8 mouse cellular contexts compared by ENCODE assay signal in genomic region chr14:52257484-52258213, GRCm38 (mm10). TPM values are rescaled to one million over a fixed set of nuclear protein-coding genes. Genes with fewer than 3 reads are reported as not detected.
DNase-seq lines count a peak whose midpoint lies in the region; ATAC-seq and TF ChIP-seq lines count a peak whose summit lies in the region.

Gene Chd8, minus strand, starts transcription at chr14:52257780.

- H3K36me3 ChIP-seq in MEL (ENCODE audit: control insufficient read depth in 1 of 2, insufficient read depth in 2 of 2, low read length in 2 of 2), result peaks cover 0 to 21% of the 10 kb centered on the region in 2 experiments; a peak in 2 of 4 replicates
- peaks cover 6% of the 10 kb centered on the region for H3K36me3 ChIP-seq in forebrain, postnatal 0 days (ENCODE audit: insufficient read depth)
- no peaks in the 10 kb centered on the region; the same call in 1 of the 2 replicates for H3K36me3 ChIP-seq in lung, embryonic 16.5 days (ENCODE audit: control insufficient read depth, insufficient read depth, low read length)

- H3K27ac ChIP-seq in MEL (ENCODE audit: control insufficient read depth, low read depth, low read length), result peak within 1 kb of the TSS; percentile 77
- peak within 1 kb of the TSS; percentile 58; the same call in 1 of the 2 replicates for H3K27ac ChIP-seq in cerebellum, adult 2 months (ENCODE audit: insufficient read depth, low read length)
- peak within 1 kb of the TSS; percentile 93 for H3K27ac ChIP-seq in forebrain, postnatal 0 days (ENCODE audit: low read depth, low read length)
- peak within 1 kb of the TSS; percentile 84 for H3K27ac ChIP-seq in lung, embryonic 16.5 days (ENCODE audit: low read length)

- TF ChIP-seq POLR2A in MEL (IDR thresholded peaks at IDR 0.05; ENCODE audit: control insufficient read depth in 1 of 2, insufficient read depth in 1 of 2, low read depth in 1 of 2, low read length in 2 of 2, poor library complexity in 1 of 2), result peak; percentile 74 to 80
- TF ChIP-seq POLR2A in cerebellum, adult 2 months (IDR thresholded peaks at IDR 0.05; ENCODE audit: borderline replicate concordance, insufficient read depth, low read length), result peak; percentile 61; the same call in 1 of the 2 replicates

- TF ChIP-seq EP300 in MEL (IDR thresholded peaks at IDR 0.05; ENCODE audit: low read depth in 1 of 2, low read length in 2 of 2), result 0 out of 4 replicates have a peak, but pooled peaks of 1 of the 2 experiments have one; percentile 4

- no peak for TF ChIP-seq RAD21 in MEL (IDR thresholded peaks at IDR 0.05; ENCODE audit: low read depth, low read length)

- peak; percentile 100 for ATAC-seq in forebrain, postnatal 0 days
- peak; percentile 100 for ATAC-seq in lung, embryonic 16.5 days (ENCODE audit: low read depth)

- under 1% methylated on average over 54 of the region's 54 CpGs for WGBS in cerebellum, adult 2 months
- under 1% methylated on average over 53 of the region's 54 CpGs for WGBS in forebrain, postnatal 0 days
- WGBS in lung, embryonic 16.5 days, result under 1% methylated on average over 54 of the region's 54 CpGs

- H3K4me2 ChIP-seq in forebrain, postnatal 0 days (ENCODE audit: low read depth), result peak within 1 kb of the TSS; percentile 62
- H3K4me2 ChIP-seq in lung, embryonic 16.5 days (ENCODE audit: low read depth, low read length), result peak within 1 kb of the TSS; percentile 68

- peak within 1 kb of the TSS; percentile 89 to 91 for H3K4me3 ChIP-seq in MEL (ENCODE audit: control insufficient read depth in 1 of 2, insufficient read depth in 1 of 2, low read depth in 2 of 2, low read length in 2 of 2)
- H3K4me3 ChIP-seq in cerebellum, adult 2 months (replicated peaks; ENCODE audit: insufficient read depth, low read depth, low read length), result peak within 1 kb of the TSS; percentile 83
- H3K4me3 ChIP-seq in forebrain, postnatal 0 days (ENCODE audit: low read depth, low read length), result peak within 1 kb of the TSS; percentile 94
- H3K4me3 ChIP-seq in lung, embryonic 16.5 days (ENCODE audit: low read length), result peak within 1 kb of the TSS; percentile 79

- no peaks in the 10 kb centered on the region for H3K27me3 ChIP-seq in MEL (ENCODE audit: control insufficient read depth in 1 of 2, insufficient read depth in 2 of 2, low read length in 2 of 2)
- no peaks in the 10 kb centered on the region for H3K27me3 ChIP-seq in cerebellum, adult 2 months (ENCODE audit: control insufficient read depth, insufficient read depth, low read length)
- no peaks in the 10 kb centered on the region for H3K27me3 ChIP-seq in forebrain, postnatal 0 days (ENCODE audit: insufficient read depth, low read length)
- H3K27me3 ChIP-seq in lung, embryonic 16.5 days (ENCODE audit: control insufficient read depth, insufficient read depth, low read depth, low read length), result no peaks in the 10 kb centered on the region

- H3K9me3 ChIP-seq in MEL (replicated peaks; ENCODE audit: insufficient read depth, low read length), result no peaks in the 10 kb centered on the region
- H3K9me3 ChIP-seq in forebrain, postnatal 0 days (ENCODE audit: low read length), result no peaks in the 10 kb centered on the region
- no peaks in the 10 kb centered on the region for H3K9me3 ChIP-seq in lung, embryonic 16.5 days (ENCODE audit: control insufficient read depth, low read length)

- peaks cover 36% of the 10 kb centered on the region for H3K79me2 ChIP-seq in MEL (ENCODE audit: control insufficient read depth, insufficient read depth, low read length, poor library complexity)

- peaks cover 6 to 17% of the 10 kb centered on the region in 2 experiments; a peak in 3 of 4 replicates for H3K4me1 ChIP-seq in MEL (ENCODE audit: control insufficient read depth in 1 of 2, insufficient read depth in 2 of 2, low read length in 2 of 2)
- no peaks in the 10 kb centered on the region; the same call in 1 of the 2 replicates for H3K4me1 ChIP-seq in cerebellum, adult 2 months (ENCODE audit: control insufficient read depth, insufficient read depth, low read length)
- peaks cover 8% of the 10 kb centered on the region; the same call in 1 of the 2 replicates for H3K4me1 ChIP-seq in forebrain, postnatal 0 days (ENCODE audit: insufficient read depth)
- peaks cover 7% of the 10 kb centered on the region for H3K4me1 ChIP-seq in lung, embryonic 16.5 days (replicated peaks; ENCODE audit: control insufficient read depth, insufficient read depth, low read length)

- TF ChIP-seq CTCF in MEL (IDR thresholded peaks at IDR 0.05 in 2 of 3, conservative IDR thresholded peaks at IDR 0.05 in 1 of 3; ENCODE audit: control insufficient read depth in 1 of 3, insufficient read depth in 1 of 3, low read depth in 2 of 3, low read length in 3 of 3, poor library complexity in 1 of 3, severe bottlenecking in 1 of 3), result peak; percentile 70 to 89 (median 88)
- TF ChIP-seq CTCF in cerebellum, adult 2 months (IDR thresholded peaks at IDR 0.05; ENCODE audit: borderline replicate concordance, insufficient read depth, low read depth, low read length), result peak; percentile 73
- peak; percentile 79 for TF ChIP-seq CTCF in forebrain, postnatal 0 days (IDR thresholded peaks at IDR 0.05; ENCODE audit: low read depth)

- peak; percentile 99 for DNase-seq in MEL (ENCODE audit: low read depth, low spot score)
- peak; percentile 98 to 99 for DNase-seq in cerebellum, adult 2 months
- peak; percentile 98 for DNase-seq in forebrain, postnatal 0 days
- peak; percentile 98 for DNase-seq in heart, postnatal 4 days
- peak; percentile 96 for DNase-seq in layer of hippocampus, adult 9-10 months (ENCODE audit: low spot score)
- DNase-seq in ovary, postnatal 10 days (ENCODE audit: low spot score), result peak; percentile 92
- peak; percentile 99 for DNase-seq in thymus, postnatal 10 days (ENCODE audit: low spot score in 2 of 2)

- H3K9ac ChIP-seq in MEL (ENCODE audit: control insufficient read depth, low read depth, low read length, poor library complexity, severe bottlenecking), result peak within 1 kb of the TSS; percentile 74
- peak within 1 kb of the TSS; percentile 94 for H3K9ac ChIP-seq in forebrain, postnatal 0 days
- H3K9ac ChIP-seq in lung, embryonic 16.5 days (ENCODE audit: low read length), result peak within 1 kb of the TSS; percentile 76

TF ChIP-seq in MEL, 35 proteins besides CTCF, POLR2A, EP300 and RAD21 (continues in another document):
- TF ChIP-seq MXI1 (IDR thresholded peaks at IDR 0.05; ENCODE audit: low read depth, low read length) (peak; percentile 80), ZNF384 (IDR thresholded peaks at IDR 0.05; ENCODE audit: low read depth, low read length) (no peak), CHD2 (IDR thresholded peaks at IDR 0.05; ENCODE audit: low read length) (no peak), MAFK (IDR thresholded peaks at IDR 0.05; ENCODE audit: borderline replicate concordance, low read depth, low read length) (no peak), ZMIZ1 (IDR thresholded peaks at IDR 0.05; ENCODE audit: low read depth, low read length) (peak; percentile 76), MYB (IDR thresholded peaks at IDR 0.05; ENCODE audit: low read depth, low read length) (no peak), MAZ (IDR thresholded peaks at IDR 0.05; ENCODE audit: low read depth, low read length) (peak; percentile 11; the same call in 1 of the 2 replicates), BHLHE40 (IDR thresholded peaks at IDR 0.05; ENCODE audit: borderline replicate concordance, low read depth, low read length) (0 out of 2 replicates have a peak, but pooled peaks have one; percentile 23), RCOR1 (IDR thresholded peaks at IDR 0.05; ENCODE audit: low read depth, low read length) (no peak), JUND (IDR thresholded peaks at IDR 0.05; ENCODE audit: low read depth, low read length) (no peak), POLR2AphosphoS5 (IDR thresholded peaks at IDR 0.05; ENCODE audit: borderline replicate concordance, low read depth, low read length) (0 out of 2 replicates have a peak, but pooled peaks have one; percentile 61), SIN3A (IDR thresholded peaks at IDR 0.05; ENCODE audit: low read length) (peak; percentile 84), ETS1 (IDR thresholded peaks at IDR 0.05; ENCODE audit: low read depth, low read length) (no peak), NELFE (IDR thresholded peaks at IDR 0.05; ENCODE audit: low read depth, low read length) (peak; percentile 73), POLR2AphosphoS2 (IDR thresholded peaks at IDR 0.05; ENCODE audit: low read length) (peak; percentile 56; the same call in 1 of the 2 replicates), ZC3H11A (IDR thresholded peaks at IDR 0.05; ENCODE audit: low read depth, low read length) (no peak), ZKSCAN1 (IDR thresholded peaks at IDR 0.05; ENCODE audit: low read depth, low read length) (no peak), UBTF (IDR thresholded peaks at IDR 0.05; ENCODE audit: borderline replicate concordance, insufficient read depth, low read depth, low read length) (no peak), TCF12 (IDR thresholded peaks at IDR 0.05; ENCODE audit: low read depth, low read length) (peak; percentile 59; the same call in 1 of the 2 replicates), TAL1 (IDR thresholded peaks at IDR 0.05; ENCODE audit: low read length) (no peak), MYC (IDR thresholded peaks at IDR 0.05; ENCODE audit: low read depth, low read length) (peak; percentile 31; the same call in 1 of the 2 replicates), GATA1 (IDR thresholded peaks at IDR 0.05; ENCODE audit: low read depth, low read length) (no peak), HCFC1 (IDR thresholded peaks at IDR 0.05; ENCODE audit: low read depth, low read length) (peak; percentile 91), USF1 (IDR thresholded peaks at IDR 0.05; ENCODE audit: low read depth, low read length) (peak; percentile 20; the same call in 1 of the 2 replicates), CHD1 (IDR thresholded peaks at IDR 0.05; ENCODE audit: low read depth, low read length) (no peak), GABPA (IDR thresholded peaks at IDR 0.05; ENCODE audit: low read depth, low read length) (0 out of 2 replicates have a peak, but pooled peaks have one; percentile 19), ELF1 (IDR thresholded peaks at IDR 0.05; ENCODE audit: low read depth, low read length) (peak; percentile 96), SMC3 (IDR thresholded peaks at IDR 0.05; ENCODE audit: low read depth, low read length) (no peak), USF2 (IDR thresholded peaks at IDR 0.05; ENCODE audit: borderline replicate concordance in 1 of 2, insufficient read depth in 1 of 2, low read depth in 1 of 2, low read length in 2 of 2) (no peak)

RNA-seq across cellular contexts. Expression of gene Chd8, which starts in this region (rescaled TPM):
- total RNA-seq in MEL (2012; rRNA removed), result 46.5 and 47.5 TPM in 2 replicates
- polyA plus RNA-seq in MEL (2012; ENCODE audit: insufficient read depth in 1 of 2, insufficient read length in 2 of 2, low read depth in 1 of 2, low replicate concordance in 2 of 2, missing spikeins in 1 of 2), result 10 to 100 TPM; 73.5 to 85.6 TPM
- polyA plus RNA-seq in cerebellum, adult 2 months (2012; rRNA removed), result 66.8 and 67.6 TPM in 2 replicates
- 88.3 and 93.8 TPM in 2 replicates for total RNA-seq in forebrain, postnatal 0 days (2014; rRNA removed)
- polyA plus RNA-seq in forebrain, postnatal 0 days (2015; fragmentation: Nextera tagmentation; extraction: Ambion mirVana), result 19.2 and 26.7 TPM in 2 replicates
- 10 to 100 TPM; 73.8 to 76.4 TPM for total RNA-seq in heart, postnatal 4 days (2021)
- polyA plus RNA-seq in lung, embryonic 16.5 days (2015; fragmentation: Nextera tagmentation; extraction: Ambion mirVana), result 32.6 and 33.8 TPM in 2 replicates

Comparison
In these comparisons a context has a peak if more than half of its experiments do, and no peak if none do; other contexts are left out.
1. Peak in every context shown above with its lines: DNase-seq, ATAC-seq, H3K4me3 ChIP-seq and H3K27ac ChIP-seq.